Mouse (Mus musculus): ENCODE results near the gene Scp2. TPM values are rescaled to one million over a fixed set of nuclear protein-coding genes. Genes with fewer than 3 reads are reported as not detected.

The Scp2 gene
- polyA plus RNA-seq, 2 experiments from 2014 or later = 304 to 413 TPM

DNA sequence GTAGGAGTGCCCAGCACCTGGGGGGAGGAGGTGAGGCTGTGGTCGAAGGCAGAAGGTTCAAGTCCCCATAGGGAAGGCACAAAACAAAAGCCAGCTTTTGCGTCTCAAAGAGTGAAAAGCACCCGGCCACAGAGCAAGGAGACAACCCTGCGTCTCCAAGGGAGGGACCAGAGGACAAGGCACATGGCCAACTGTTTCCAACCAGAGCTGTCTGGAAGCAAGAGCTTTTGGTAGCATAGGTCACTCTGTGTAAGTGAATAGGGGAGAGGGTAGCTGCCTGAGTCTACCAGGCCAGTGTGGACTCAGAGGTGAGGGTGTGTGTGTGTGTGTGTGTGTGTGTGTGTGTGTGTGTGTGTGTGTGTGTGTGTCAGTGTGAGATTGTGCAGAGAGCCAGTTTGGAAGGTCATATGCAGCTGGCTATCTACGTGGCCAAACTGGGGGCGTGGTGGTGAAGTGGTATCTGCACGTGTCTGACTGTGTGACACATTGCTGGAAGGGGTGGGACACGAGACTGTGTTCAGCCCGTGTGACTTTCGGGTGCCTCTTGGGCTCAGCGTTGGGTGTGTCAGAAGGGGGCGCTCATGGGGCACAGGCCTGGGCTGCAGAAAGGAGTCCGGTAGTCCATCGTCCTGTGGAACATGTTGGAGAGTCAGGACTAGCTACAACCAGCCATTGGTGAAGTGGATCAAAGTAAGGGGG, 129.6 kb downstream of the Scp2 start:
- ATAC-seq = no peak

DNA sequence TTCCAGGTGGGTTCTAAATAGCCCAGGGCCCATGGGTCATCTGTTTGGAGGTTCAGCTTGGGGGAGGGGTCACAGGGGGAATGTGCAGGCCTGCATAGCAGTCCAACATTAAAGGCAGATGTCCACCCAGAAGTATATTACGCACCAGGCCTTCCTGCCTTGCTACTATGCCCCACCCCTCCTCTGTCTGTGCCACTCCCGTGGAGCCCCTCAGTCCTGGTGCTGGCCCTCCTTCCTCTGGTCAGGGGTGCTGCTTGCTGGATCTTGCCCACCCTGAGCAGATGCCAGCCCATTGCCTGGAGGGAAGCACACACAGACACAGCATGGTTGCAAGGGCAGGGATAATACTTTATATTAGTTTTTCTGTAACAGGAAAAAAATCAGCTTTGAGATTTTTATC, 130.3 kb downstream of the Scp2 start:
- ATAC-seq = no peak

- ATAC-seq = no peak
Observed at GRCm38 (mm10) chr4:108008541-108008940, 136.3 kb downstream of the Scp2 start.

DNA sequence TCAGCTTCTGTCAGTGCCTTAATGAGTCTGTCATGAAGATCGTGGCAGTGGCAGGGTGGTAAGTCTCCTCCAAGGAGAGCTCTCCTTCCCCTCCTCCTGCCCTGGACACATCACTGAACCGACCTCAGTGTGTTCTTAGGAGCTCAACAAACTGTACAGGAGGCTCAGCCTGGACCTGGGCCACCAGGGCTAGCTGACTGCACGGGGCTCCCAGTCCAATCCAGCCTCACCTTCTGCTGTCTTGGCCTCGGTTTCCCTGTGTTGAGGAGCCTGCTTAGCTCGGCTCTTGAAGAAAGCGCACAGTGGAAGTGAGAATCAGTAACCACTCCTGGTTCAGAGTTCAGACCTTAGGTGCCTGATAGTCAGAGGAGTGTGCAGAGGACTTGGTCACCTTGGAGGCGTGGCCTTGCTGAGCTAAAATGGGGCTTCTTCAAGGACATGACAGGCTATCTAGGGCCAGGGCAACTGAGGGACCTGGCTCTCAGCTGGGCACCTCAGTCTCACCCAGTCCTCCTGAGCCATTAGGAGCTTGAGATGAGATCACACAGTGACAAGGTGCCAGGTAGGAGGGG, 137.2 kb downstream of the Scp2 start:
- ATAC-seq = no peak

GRCm38 (mm10) chr4:108005328-108005727, 139.5 kb downstream of the Scp2 start:
- no peak for ATAC-seq

GRCm38 (mm10) chr4:107999380-107999779, 145.4 kb downstream of the Scp2 start:
- no peak for ATAC-seq

GRCm38 (mm10) chr4:107998641-107999332, 146.0 kb downstream of the Scp2 start:
- no peak for ATAC-seq

DNA sequence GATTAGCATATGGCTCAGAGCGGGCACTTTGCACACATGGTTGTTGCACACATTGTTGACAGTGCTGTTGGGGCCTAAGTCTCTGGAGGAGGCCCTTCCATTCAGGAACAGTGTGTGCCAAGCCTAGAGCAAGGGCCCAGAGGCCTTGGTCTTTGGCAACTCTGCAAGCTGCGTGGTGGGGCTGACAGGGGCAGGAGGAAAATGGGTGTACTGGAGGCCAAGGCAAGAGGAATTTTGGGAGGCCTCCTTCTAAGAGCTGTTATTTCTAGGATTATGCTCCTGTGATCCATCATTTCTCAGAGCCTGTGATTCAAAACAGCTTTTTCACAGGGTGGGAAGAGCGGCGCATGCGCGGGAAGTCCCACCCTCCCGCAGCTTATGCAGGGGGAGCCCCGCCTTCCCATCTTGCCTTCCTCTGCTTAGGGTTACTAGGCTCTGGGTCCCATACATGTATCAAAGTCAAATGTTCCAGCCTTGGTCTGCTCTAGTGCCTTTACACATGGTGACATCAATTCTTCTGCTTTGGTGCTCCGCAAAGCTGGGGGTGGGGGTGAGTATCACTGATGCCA, 148.3 kb downstream of the Scp2 start:
- ATAC-seq = no peak

- no peak for ATAC-seq
Observed at GRCm38 (mm10) chr4:107995727-107996126, 149.1 kb downstream of the Scp2 start.

GRCm38 (mm10) chr4:107995011-107995410, 149.8 kb downstream of the Scp2 start:
- ATAC-seq = no peak

Other genes with a start within 250 kb of the Scp2 start
- 10 to 100 TPM; 14.2 to 16.7 TPM for gene Cpt2, start 221.4 kb downstream of the Scp2 start, polyA plus RNA-seq (2017; shearing (Covaris generic))
- under 1 TPM in 1 of 2 experiments, not detected in 1; 0.17 TPM for gene Slc1a7, start 176.7 kb downstream of the Scp2 start, polyA plus RNA-seq (2017; shearing (Covaris generic))
- not detected for gene Podn, start 48.6 kb downstream of the Scp2 start, polyA plus RNA-seq (2017; shearing (Covaris generic))
- gene Echdc2, start 20.4 kb upstream of the Scp2 start, polyA plus RNA-seq (2017; shearing (Covaris generic)) = 1 to 10 TPM in 1 of 2 experiments, under 1 TPM in 1; 0.88 to 1.3 TPM
- gene Zyg11a, start 73.0 kb upstream of the Scp2 start, polyA plus RNA-seq (2017; shearing (Covaris generic)) = not detected
- gene Zyg11b, start 156.1 kb upstream of the Scp2 start, polyA plus RNA-seq (2017; shearing (Covaris generic)) = 10 to 100 TPM in 1 of 2 experiments, 1 to 10 TPM in 1; 9.8 to 14.8 TPM
- 10 to 100 TPM; 26.7 to 34.1 TPM for gene Coa7, start 183.1 kb upstream of the Scp2 start, polyA plus RNA-seq (2017; shearing (Covaris generic))
- not detected for gene Shisal2a, start 238.4 kb upstream of the Scp2 start, polyA plus RNA-seq (2017; shearing (Covaris generic))

Data from activated CD4-positive, CD25-positive, alpha-beta regulatory T cell, adult 4 months (primary cell).